Mouse (Mus musculus): ENCODE measurements around the gene Macrod2. TPM values are rescaled to one million over a fixed set of nuclear protein-coding genes. Genes with fewer than 3 reads are reported as not detected.

Macrod2 gene
- total and polyA plus RNA-seq, 2 experiments from 2014 or later, result 37.3 to 67.2 TPM

GRCm38 (mm10) chr2:140592537-140593261 lies 197.6 kb downstream of the Macrod2 start:
- Histone ChIP-seq H3K9ac (replicated peaks; ENCODE audit: low read length, poor library complexity, severe bottlenecking) (no peak overlapping the region), H3K4me3 (ENCODE audit: low read depth, low read length) (no peak overlapping the region), H3K36me3 (ENCODE audit: insufficient read depth, low read length) (no peaks in the 10 kb centered on the region), H3K27me3 (ENCODE audit: insufficient read depth, low read length) (no peaks in the 10 kb centered on the region), H3K4me2 (ENCODE audit: low read depth, low read length, poor library complexity, severe bottlenecking) (no peak overlapping the region), H3K27ac (ENCODE audit: low read depth, low read length) (no peak overlapping the region), H3K9me3 (ENCODE audit: low read length) (no peaks in the 10 kb centered on the region), H3K4me1 (ENCODE audit: insufficient read depth, low read length) (no peaks in the 10 kb centered on the region)
- no peak for DNase-seq (ENCODE audit: low spot score)
- WGBS, result 60% methylated on average over 3 of the region's 3 CpGs
- no peak for ATAC-seq (ENCODE audit: low FRiP score)
- no peak for TF ChIP-seq CTCF (IDR thresholded peaks at IDR 0.05)

DNA sequence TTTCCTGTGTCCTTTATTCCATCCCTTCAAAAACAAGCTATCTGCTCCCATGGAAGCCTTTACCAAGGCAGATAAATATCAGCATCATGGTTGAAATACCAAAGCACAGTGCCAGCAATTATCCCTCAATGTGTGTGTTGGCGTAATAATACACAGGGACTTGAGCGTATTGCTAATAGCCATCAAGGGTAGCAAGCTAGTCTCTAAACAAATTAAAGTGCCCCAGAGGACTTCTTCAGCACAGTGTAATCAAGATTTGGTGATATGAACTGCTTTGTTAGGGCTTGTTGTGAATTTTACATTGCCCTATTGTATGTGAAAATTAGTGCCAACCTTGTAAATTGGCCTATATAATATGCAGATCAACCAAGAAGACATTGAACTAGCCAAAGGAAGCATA lies 201.8 kb downstream of the Macrod2 start:
- no peaks in the 10 kb centered on the region for H3K27me3 ChIP-seq (ENCODE audit: insufficient read depth, low read length)
- WGBS, result 90% methylated on average over 2 of the region's 2 CpGs
- no peak for DNase-seq (ENCODE audit: low spot score)

DNA sequence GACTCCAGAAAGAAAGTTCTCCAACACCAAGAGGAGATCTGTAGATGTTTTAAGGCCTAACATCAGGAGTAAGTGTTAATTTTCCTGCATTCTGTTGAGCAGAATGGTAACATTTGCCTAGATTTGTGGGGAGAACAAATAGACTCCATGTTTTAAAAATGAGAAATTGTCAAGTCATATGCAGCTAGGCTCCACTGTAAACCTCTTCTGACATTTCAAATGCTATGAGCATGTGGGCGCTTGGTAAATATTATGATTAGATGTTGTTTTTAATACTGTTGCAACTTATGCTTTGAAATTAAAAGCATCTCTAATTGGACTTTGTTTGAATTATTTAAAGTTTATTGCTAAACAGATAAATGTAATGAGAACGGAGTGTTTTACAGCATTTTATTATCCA lies 220.3 kb downstream of the Macrod2 start:
- Histone ChIP-seq H3K36me3 (ENCODE audit: insufficient read depth, low read length) (no peaks in the 10 kb centered on the region), H3K4me2 (ENCODE audit: low read depth, low read length, poor library complexity, severe bottlenecking) (no peak overlapping the region), H3K9ac (replicated peaks; ENCODE audit: low read length, poor library complexity, severe bottlenecking) (no peak overlapping the region), H3K4me1 (ENCODE audit: insufficient read depth, low read length) (no peaks in the 10 kb centered on the region), H3K4me3 (ENCODE audit: low read depth, low read length) (no peak overlapping the region), H3K27me3 (ENCODE audit: insufficient read depth, low read length) (no peaks in the 10 kb centered on the region), H3K9me3 (ENCODE audit: low read length) (no peaks in the 10 kb centered on the region), H3K27ac (ENCODE audit: low read depth, low read length) (no peak overlapping the region)
- DNase-seq (ENCODE audit: low spot score) (no peak), ATAC-seq (ENCODE audit: low FRiP score) (no peak)
- TF ChIP-seq CTCF (IDR thresholded peaks at IDR 0.05), result no peak
- 97% methylated on average over 2 of the region's 2 CpGs for WGBS

More for the DNA sequence above, 201.8 kb downstream of the Macrod2 start:
- no peak for TF ChIP-seq CTCF (IDR thresholded peaks at IDR 0.05)
- no peaks in the 10 kb centered on the region for H3K36me3 ChIP-seq (ENCODE audit: insufficient read depth, low read length)
- H3K9me3 ChIP-seq (ENCODE audit: low read length), result no peaks in the 10 kb centered on the region
- no peak overlapping the region for H3K9ac ChIP-seq (replicated peaks; ENCODE audit: low read length, poor library complexity, severe bottlenecking)
- ATAC-seq (ENCODE audit: low FRiP score), result no peak
- H3K4me2 ChIP-seq (ENCODE audit: low read depth, low read length, poor library complexity, severe bottlenecking), result no peak overlapping the region
- H3K4me1 ChIP-seq (ENCODE audit: insufficient read depth, low read length), result no peaks in the 10 kb centered on the region
- H3K27ac ChIP-seq (ENCODE audit: low read depth, low read length), result no peak overlapping the region
- H3K4me3 ChIP-seq (ENCODE audit: low read depth, low read length), result no peak overlapping the region

DNA sequence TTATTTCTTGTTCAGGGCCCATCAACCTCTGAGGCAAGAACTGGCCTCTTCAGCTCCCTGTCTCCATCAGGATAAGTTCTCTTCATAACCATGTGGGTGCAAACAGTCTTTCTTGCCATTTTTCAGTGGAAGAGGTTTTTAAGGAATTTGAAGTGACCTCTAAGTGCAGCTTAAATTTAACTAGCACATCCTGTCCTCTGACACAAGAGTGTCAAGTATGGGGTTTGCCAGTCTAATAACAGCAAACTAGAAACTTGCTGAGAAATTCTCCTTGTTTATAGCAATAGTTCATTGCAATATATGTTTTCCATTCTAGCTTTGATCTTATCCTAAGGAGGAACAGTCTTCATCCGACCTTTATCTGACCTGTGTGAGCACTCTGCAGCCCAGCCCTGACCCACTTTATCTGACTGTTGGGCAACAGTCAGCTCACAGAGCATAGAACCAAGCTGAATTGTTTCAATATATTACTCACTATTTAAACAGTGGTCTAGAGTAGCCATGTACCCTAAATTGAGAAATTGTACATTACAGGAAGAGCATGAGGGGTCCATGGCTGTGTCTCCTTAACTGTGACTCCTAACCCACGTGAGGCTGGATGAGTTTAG lies 226.7 kb downstream of the Macrod2 start:
- TF ChIP-seq CTCF (IDR thresholded peaks at IDR 0.05), result no peak
- no peaks in the 10 kb centered on the region for H3K4me1 ChIP-seq (ENCODE audit: insufficient read depth, low read length)
- DNase-seq (ENCODE audit: low spot score), result no peak
- no peak overlapping the region for H3K9ac ChIP-seq (replicated peaks; ENCODE audit: low read length, poor library complexity, severe bottlenecking)
- H3K27ac ChIP-seq (ENCODE audit: low read depth, low read length), result no peak overlapping the region
- no peaks in the 10 kb centered on the region for H3K27me3 ChIP-seq (ENCODE audit: insufficient read depth, low read length)
- WGBS, result 81% methylated on average over 2 of the region's 2 CpGs
- H3K9me3 ChIP-seq (ENCODE audit: low read length), result no peaks in the 10 kb centered on the region
- H3K36me3 ChIP-seq (ENCODE audit: insufficient read depth, low read length), result no peaks in the 10 kb centered on the region
- no peak overlapping the region for H3K4me2 ChIP-seq (ENCODE audit: low read depth, low read length, poor library complexity, severe bottlenecking)
- H3K4me3 ChIP-seq (ENCODE audit: low read depth, low read length), result no peak overlapping the region
- ATAC-seq (ENCODE audit: low FRiP score), result no peak

- TF ChIP-seq CTCF (IDR thresholded peaks at IDR 0.05), result no peak
- no peak for ATAC-seq (ENCODE audit: low FRiP score)
- DNase-seq (ENCODE audit: low spot score), result no peak
- Histone ChIP-seq H3K27ac (ENCODE audit: low read depth, low read length) (no peak overlapping the region), H3K4me1 (ENCODE audit: insufficient read depth, low read length) (no peaks in the 10 kb centered on the region), H3K9me3 (ENCODE audit: low read length) (no peaks in the 10 kb centered on the region), H3K27me3 (ENCODE audit: insufficient read depth, low read length) (no peaks in the 10 kb centered on the region), H3K36me3 (ENCODE audit: insufficient read depth, low read length) (no peaks in the 10 kb centered on the region), H3K4me3 (ENCODE audit: low read depth, low read length) (no peak overlapping the region), H3K9ac (replicated peaks; ENCODE audit: low read length, poor library complexity, severe bottlenecking) (no peak overlapping the region), H3K4me2 (ENCODE audit: low read depth, low read length, poor library complexity, severe bottlenecking) (no peak overlapping the region)
Observed at GRCm38 (mm10) chr2:140653481-140653880, 258.4 kb downstream of the Macrod2 start.

- H3K4me2 ChIP-seq (ENCODE audit: low read depth, low read length, poor library complexity, severe bottlenecking), result no peak overlapping the region
- 0 out of 2 replicates have a peak, but pooled peaks cover 3% of the 10 kb centered on the region for H3K36me3 ChIP-seq (ENCODE audit: insufficient read depth, low read length)
- H3K4me1 ChIP-seq (ENCODE audit: insufficient read depth, low read length), result no peaks in the 10 kb centered on the region
- ATAC-seq (ENCODE audit: low FRiP score) (no peak), DNase-seq (ENCODE audit: low spot score) (no peak)
- H3K4me3 ChIP-seq (ENCODE audit: low read depth, low read length), result no peak overlapping the region
- TF ChIP-seq CTCF (IDR thresholded peaks at IDR 0.05), result no peak
- no peak overlapping the region for H3K27ac ChIP-seq (ENCODE audit: low read depth, low read length)
- H3K9me3 ChIP-seq (ENCODE audit: low read length), result no peaks in the 10 kb centered on the region
- 34% methylated on average over 2 of the region's 2 CpGs for WGBS
- H3K27me3 ChIP-seq (ENCODE audit: insufficient read depth, low read length), result no peaks in the 10 kb centered on the region
- H3K9ac ChIP-seq (replicated peaks; ENCODE audit: low read length, poor library complexity, severe bottlenecking), result no peak overlapping the region
Observed at GRCm38 (mm10) chr2:140653978-140654377, 258.9 kb downstream of the Macrod2 start.

Data from midbrain, postnatal 0 days (tissue).